Mouse (Mus musculus) spleen, embryonic (tissue): ENCODE measurements around the gene Slco1b2.
"Not testable (repeated sequence)": the region's sequence is repeated elsewhere in the genome, so short reads cannot be mapped to it uniquely, and the experiment has no call there.

ENCODE experiments used
- CTCF ChIA-PET: fragments of 350-600 bp; sonication (Branson Sonifier 250); formaldehyde crosslinking; loops from one replicate; lab custom pipeline; 2022; lab: Charles Lee

Gene Slco1b2

DNA sequence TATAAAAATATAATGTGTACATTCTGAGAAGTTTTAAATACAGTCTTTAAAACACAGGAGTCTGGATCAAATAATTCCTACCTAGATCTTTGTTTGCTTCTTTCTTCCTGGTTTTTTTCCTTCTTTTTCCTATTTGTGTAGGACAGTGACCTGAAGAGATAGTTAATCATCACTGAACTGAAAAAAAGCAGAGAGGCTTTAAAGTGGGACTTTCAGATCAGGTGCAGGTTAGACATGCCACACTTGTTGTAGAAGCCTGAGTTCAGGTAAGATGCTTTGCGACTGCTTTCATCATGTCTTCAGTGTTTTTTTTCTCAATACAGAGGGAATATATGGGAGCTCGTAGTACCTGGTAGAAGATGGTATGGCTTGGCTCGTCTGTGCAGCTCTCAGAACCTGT is at the start of gene Slco1b2:
Gene Slco1b2, plus strand, starts transcription at position 228 of the 400 bp plus-strand sequence.
- CTCF ChIA-PET, result interaction anchor here (0.6 kb wide), 1 partner anchor 23 kb away, joined by 3 read pairs; no protein-coding TSS in a partner anchor

DNA sequence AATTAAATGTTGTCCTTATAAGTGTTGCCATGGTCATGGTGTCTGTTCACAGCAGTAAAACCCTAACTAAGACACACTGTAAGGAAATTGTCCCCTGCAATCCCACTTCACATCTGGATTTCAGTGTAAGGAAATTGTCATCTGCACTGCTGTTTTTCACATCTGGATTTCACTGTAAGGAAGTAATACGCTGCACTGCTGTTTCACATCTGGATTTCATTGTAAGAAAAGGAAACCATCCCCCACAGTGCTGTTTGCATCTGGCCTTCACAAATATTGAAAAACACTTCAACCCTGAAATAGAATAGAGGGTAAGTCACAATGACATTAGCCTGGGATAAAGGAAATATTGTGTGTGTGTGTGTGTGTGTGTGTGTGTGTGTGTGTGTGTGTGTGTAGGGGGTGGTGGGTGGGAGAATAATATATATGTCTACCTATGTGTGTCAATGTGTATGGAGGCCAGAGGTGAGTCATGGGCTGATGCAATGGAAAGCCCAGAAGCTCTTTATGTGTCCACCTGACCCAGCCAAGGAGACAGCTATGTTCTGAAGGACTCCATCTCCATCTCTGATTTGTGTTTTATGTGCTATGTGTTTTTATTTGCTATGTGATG is 44.4 kb upstream of the Slco1b2 start:
- CTCF ChIA-PET, result no interaction called here

DNA sequence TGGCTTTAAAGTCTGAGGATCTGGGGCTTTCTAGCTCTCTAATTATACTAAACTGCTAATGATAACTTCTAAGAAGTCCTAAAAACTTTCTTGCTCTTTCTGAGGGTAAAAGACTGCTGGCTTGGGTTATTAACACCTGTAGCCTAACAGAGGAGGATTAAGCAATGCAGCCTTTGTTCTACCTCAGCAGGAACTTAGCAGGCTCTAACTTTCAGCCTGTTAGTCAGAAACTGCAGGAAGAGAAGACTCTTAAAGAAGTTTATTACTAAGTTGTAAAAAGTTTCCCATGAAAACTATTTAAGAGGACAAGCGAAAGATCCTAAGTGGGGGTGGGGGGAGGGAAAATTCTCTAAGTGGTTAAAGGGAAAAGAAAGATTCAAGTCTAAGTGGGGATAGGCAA is 39.3 kb upstream of the Slco1b2 start:
- CTCF ChIA-PET, result no interaction called here

DNA sequence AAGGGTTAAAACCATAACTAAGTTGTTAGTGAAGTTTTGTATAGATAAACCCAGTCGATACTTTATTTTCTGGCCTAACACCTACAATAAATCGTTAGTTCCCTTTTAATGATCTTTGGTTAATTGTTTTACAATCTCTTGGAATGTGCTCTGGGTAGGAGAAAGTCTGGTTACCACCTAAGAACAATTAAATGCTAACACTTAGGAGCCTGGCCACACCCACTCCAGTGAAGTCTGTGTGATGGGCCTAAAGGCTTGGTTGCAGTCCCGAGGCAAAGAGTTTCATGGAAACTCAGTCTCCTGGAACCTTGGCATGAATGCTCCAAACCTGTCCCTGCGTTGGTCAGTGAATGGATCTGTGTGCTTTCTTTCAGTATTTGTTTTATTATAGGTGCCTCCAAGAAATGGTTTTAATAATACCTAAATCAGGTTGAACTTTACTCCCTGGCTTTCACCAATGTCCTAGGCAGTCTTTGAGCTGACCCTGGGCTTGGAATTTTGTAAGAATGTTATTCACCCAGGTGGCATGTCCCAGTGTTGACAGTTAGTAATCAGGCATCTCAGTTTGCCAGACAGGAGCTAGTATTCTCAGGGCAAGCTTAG is 38.6 kb upstream of the Slco1b2 start:
- CTCF ChIA-PET, result not testable (repeated sequence)

DNA sequence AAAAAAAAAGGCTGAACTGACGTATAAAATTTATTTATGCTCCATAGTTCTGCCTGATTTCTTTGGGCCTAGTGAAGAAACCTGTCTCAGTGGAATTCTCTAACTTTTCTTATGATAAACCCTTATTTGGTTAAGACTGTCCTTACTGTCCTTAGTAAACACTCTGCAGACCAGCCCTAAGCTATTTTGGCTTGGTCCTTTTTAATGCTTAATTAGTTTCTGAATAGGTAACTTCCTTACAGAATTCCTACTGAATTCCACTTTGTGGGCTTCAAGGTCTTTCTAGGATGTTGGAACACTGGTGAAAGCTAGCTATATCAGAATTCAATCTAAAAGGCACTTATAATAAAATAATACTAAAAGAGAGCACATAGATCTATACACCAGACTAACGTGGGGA is 33.2 kb upstream of the Slco1b2 start:
- CTCF ChIA-PET, result no interaction called here

DNA sequence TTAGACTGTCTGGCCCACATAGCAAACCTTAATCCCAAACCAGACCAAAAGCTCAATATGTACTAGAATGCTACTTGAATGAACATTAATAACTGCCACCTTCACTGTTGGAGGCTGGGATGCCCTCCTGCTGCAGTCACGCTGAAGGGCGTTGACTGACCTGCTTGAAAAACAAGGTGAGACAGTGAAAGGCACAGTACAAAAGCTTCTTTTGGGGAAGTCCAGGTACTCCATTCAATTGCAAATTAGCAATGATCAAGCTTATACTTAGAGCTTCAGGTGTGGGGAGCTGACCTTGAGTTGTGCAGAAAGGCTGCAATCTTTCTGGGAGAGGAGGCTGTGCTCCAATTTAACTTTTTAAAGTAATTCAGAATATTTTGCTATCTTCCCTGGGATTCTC is 32.3 kb upstream of the Slco1b2 start:
- CTCF ChIA-PET, result no interaction called here

DNA sequence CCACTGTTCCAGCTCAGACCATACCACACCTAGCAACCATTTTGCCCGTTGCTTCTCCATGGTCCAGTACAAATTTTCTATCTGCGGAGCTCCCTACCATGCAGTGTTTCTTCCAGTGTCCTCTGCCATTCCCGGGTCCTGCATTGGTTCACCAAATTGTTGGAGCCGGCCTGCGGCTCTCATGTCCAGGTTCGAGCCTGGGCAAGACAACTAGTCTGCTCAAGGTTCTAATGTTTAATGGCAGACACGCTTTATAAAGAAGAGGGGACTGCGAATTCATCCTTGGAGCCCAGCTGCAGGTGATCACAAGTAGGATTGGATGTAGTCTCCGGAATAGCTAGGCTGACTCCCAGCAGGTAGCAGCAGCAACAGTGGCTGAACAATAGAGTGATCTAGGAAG is 28.4 kb upstream of the Slco1b2 start:
- CTCF ChIA-PET, result no interaction called here

DNA sequence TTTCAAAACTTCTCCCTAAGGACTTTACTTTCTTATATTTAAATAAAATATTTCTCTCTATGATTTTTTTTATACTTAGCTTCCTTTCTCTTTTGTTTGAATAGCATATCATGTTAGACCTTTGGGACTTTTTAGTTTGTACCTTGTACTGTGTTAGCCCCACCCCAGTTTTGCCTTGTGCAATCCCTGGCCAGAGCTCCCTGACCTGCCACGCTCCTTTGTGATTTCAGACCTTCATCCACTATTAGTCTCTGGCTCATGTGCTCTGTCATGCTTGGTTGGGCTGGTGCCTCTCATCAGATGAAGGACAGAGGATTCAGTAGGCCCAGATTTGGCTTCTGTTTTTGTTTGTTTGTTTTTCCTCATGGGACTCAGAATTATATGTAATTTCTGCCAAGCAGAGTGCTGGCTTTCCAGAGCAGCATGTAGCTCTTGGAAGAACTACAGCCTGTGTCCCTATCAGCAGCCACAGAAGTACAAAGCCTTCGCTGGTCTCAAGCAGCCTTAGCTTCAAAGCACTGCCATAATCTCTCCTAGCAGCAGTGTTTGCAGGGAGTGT is 18.5 kb upstream of the Slco1b2 start:
- CTCF ChIA-PET, result no interaction called here

DNA sequence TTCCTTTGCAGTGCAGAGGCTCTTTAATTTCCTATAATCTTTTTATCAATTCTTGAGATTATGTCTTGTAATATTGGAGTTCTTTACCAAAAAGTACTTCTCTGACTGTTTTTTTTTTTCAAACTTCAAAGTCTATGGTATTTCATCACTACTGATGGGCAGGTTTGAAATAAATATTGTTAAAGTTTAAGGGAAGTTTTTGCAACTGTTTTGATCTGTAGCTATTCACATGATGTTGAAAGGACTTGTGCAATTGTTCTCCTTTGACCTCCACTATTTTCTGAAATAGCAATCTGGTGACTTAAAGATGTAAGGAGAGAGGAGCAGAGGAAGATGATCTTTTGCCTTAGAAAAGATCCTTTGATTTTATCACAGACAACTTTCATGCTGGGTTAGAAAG is 15.3 kb upstream of the Slco1b2 start:
- CTCF ChIA-PET, result no interaction called here

DNA sequence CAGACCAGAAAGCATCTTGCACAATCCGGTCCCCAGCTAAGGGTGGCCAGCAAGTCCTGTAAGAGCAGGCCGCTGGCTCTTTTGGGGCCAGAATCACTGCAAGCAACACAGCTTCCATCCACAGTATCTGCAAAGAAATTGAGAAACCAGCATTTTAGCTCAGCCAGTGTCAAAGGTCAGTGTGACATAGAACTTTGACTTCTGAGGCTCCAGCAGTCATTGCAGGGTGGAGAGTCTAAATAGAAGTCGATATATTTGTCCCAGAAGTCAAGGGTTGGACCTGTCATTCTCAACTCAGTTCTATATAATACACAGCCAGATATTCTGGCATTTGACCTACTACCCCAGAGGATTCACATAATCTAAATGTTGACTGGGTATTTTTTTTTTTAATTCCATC is 14.0 kb upstream of the Slco1b2 start:
- CTCF ChIA-PET, result no interaction called here

DNA sequence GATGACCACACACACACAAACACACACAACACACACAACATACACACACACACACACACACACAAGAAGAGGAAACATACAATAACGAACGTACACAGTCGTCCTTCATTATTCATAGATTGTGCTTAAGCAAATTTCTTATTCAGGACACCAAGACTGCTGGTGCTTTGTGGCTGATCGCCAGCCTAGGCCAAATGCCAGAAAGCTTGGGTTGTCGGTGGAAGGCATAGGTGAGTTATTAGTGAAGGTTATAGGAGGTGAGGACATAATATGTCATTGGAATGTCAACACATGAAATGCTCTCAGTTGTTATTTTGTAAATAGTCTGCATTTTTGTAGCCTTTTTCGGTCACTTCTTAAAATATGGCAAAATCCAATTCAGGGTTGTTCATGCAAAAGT is 3.6 kb downstream of the Slco1b2 start:
- CTCF ChIA-PET, result no interaction called here

DNA sequence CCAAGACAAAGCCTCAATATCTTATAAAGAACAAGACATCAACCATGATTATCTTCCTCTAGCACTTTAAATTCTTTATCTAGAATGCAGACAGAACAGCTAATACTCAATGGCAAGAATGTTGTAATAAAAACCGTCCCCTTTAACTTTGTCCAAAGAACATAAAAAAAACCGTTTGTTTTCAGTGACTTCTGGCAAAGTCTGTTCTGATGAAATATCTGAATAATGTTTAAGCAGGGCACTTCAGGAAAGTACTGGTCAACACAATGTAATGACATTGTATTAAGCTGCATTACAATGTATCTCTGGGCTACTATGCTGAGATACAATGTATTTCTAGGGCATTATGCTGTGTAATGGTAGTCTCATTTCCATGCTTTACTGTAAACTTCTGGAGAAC is 5.9 kb downstream of the Slco1b2 start:
- CTCF ChIA-PET, result no interaction called here

DNA sequence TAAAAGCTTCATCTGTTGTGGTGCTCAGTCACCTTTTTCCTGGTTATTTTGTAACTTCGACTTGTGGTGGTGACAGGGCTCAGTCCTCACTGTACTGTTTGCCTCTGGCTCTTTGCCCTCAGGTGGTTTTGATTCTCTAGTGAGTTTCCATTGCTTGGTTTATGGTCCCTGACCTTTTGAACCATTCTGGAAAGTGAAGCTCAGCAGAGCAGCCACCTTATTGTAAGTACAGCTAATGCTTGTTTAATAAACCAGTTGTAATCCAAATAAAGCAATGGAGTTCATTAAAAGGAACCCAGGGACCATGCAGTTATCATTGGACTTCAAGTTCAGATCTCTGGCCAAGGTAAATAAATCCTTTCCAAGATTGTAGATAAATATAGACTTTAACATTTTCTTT is 11.3 kb downstream of the Slco1b2 start:
- CTCF ChIA-PET, result no interaction called here

DNA sequence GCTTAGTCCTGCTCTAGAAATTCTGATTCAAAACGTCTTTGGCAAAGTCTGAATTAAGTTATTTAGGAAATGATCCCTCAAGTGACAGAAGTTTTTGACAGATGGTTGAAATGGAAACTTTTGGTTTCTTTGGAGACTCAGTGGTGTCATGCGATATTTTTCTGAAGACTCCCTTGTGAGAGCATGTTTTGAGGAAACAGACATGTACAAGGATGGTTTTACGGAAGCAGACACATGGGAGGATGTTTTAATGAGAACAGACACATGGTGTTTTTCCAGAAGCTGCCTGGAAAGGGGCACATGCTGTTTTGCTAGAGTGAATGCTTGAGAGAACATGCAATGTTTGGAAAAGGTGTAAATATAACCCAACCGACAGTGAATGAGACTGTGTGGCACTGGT is 57.7 kb downstream of the Slco1b2 start:
- CTCF ChIA-PET, result no interaction called here

DNA sequence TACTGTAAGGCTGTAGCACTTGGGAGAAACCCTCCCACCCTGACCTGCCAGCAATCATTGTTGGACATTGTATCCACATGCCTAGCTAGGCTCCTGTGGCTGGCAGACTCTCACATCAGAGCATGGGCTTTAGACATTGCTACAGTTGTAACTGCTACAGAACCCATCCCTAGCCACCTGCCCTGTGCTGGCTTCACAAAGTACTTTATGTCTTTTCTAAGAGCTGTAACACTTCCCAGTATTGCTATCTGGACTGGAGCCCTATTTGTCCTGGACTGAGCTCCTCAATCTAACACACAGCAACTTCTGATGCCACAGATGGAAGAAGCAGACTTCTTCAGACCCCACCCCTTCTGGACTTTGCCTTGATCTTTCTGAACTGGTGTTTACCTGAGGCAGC is 61.9 kb downstream of the Slco1b2 start:
- CTCF ChIA-PET, result no interaction called here
